Mouse (Mus musculus) ES-Bruce4 (cell line): ENCODE data around the gene Irf1.

Experiments
- CTCF ChIP-seq: IDR thresholded peaks from one replicate; pipeline ENCODE4 v1.8.1; 2011; ENCODE audit warnings: low read depth, low read length
- EP300 ChIP-seq: IDR thresholded peaks from 2 replicates; pipeline ENCODE4 v1.6.1; 2011; ENCODE audit warnings: low read depth, low read length; ENCODE audit not compliant: insufficient read depth

DNA sequence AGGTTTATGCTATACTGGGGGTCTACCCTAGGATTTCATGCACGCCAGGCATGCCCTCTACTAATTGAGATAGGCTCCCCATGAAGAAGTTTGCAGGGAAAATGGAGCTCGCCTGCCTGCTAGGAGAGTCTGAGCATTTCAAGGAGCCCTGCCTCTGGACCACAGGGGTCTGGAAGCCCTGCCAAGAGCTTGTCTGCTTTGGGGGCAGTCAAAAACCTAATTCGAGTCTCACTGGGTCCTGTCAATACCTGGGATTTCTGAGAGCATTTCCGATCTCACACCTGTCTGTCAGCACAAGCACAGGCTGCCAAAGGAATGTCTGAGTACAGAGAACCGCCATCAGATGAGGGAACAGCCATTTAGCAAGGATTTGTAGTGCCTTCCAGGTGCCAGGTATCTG lies 5.2 kb upstream of the Irf1 start:
- TF ChIP-seq CTCF = no peak
- no peak for TF ChIP-seq EP300
